Mouse (Mus musculus) midbrain, embryonic 15.5 days (tissue): ENCODE data around the gene Arhgap23. TPM values are rescaled to one million over a fixed set of nuclear protein-coding genes. Genes with fewer than 3 reads are reported as not detected.

Source experiments
- ATAC-seq: fragments of 200-750 bp; cut with Nextera tagmentation; replicated peaks from 2 replicates; pipeline ENCODE4 v1.8.0; 2017; ENCODE audit warnings: moderate TSS enrichment
- H3K27ac ChIP-seq: fragments of 300-500 bp; sonication (generic); 2 replicates; pipeline ENCODE4 v1.5.1; 2015; ENCODE audit warnings: mild to moderate bottlenecking, inconsistent platforms
- H3K27me3 ChIP-seq: fragments of 300-500 bp; sonication (generic); replicated peaks from 2 replicates; pipeline ENCODE4 v1.6.1; 2015; ENCODE audit warnings: inconsistent platforms
- H3K36me3 ChIP-seq: fragments of 300-500 bp; sonication (generic); replicated peaks from 2 replicates; pipeline ENCODE4 v1.6.1; 2015; ENCODE audit warnings: inconsistent platforms
- H3K4me1 ChIP-seq: fragments of 300-500 bp; sonication (generic); 2 replicates; pipeline ENCODE4 v1.6.1; 2015; ENCODE audit warnings: inconsistent platforms
- H3K4me2 ChIP-seq: fragments of 300-500 bp; sonication (generic); 2 replicates; pipeline ENCODE4 v1.6.1; 2015; ENCODE audit warnings: inconsistent platforms, mild to moderate bottlenecking, moderate library complexity
- H3K4me3 ChIP-seq: fragments of 300-500 bp; sonication (generic); 2 replicates; pipeline ENCODE4 v1.5.1; 2015; ENCODE audit warnings: mild to moderate bottlenecking, inconsistent platforms
- H3K9ac ChIP-seq: fragments of 300-500 bp; sonication (generic); 2 replicates; pipeline ENCODE4 v1.6.1; 2015; ENCODE audit warnings: mild to moderate bottlenecking, inconsistent platforms
- H3K9me3 ChIP-seq: fragments of 300-500 bp; sonication (generic); 2 replicates; pipeline ENCODE4 v1.6.1; 2016; ENCODE audit warnings: inconsistent platforms
- WGBS: fragments of 180-500 bp; shearing (Covaris S2); methylation state at CpG from one replicate; pipeline ENCODE4 v1.1.7; 2015; ENCODE audit warnings: mixed read lengths; 5-methylcytosine and 5-hydroxymethylcytosine counted together
- polyA plus RNA-seq: library from polyadenylated mRNA; unstranded; fragments of >200 nt; fragmentation: Nextera tagmentation; extraction: Ambion mirVana; gene quantifications from 2 replicates; pipeline ENCODE4 v1.2.1, GENCODE M21; 2015

Arhgap23 gene
- polyA plus RNA-seq, 1 experiment from 2014 or later = 10.9 TPM

DNA sequence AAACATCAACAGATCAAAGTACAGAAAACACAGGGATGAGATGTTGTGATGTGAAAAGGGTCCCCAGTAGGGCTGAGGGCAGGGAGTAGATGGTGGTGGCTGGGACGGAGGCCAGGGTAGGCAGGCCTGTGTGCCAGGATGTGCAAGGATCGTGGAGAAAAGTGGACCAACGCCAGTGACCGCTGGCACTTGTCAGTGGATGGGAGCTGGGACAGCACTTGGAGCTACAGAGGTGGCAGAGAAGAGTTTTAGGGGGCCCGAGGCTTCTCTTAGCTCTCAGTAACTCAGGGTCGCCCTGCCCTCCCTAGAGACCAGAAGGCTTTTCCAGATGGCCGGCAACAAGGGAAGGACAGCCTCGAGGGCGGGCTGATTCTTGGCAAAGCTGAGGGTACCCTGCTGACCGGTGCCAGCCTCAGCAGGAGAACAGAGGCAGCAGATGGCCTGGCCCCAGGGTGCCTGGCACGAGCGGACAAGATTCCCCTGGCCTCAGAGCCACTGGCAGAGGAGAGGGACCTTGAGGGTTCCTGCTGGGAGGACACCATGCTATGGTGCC lies 127.9 kb downstream of the Arhgap23 start:
- ATAC-seq = no peak
- Histone ChIP-seq H3K4me1 (peaks cover 51% of the 10 kb centered on the region), H3K9ac (no peak overlapping the region)

DNA sequence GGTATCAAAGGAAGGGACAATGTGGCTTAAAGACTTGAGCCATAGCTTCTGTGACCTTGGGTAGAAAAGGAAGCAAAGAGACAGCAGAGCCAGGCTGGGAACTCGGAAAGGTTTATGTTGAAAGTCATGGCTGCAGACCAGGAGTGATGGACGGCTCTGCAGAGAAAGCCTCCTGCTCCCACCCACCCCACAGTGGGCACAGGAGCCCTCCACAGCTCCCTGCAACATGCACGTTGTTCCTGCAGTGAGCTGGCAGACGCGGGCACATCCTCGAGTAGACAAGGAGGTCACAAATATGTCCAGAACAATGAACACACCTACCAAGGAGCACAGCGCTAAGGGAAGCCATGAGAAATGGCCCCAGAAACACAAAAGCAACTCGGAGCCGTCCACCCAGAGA lies 128.6 kb downstream of the Arhgap23 start:
- no peak overlapping the region for H3K4me3 ChIP-seq
- H3K27me3 ChIP-seq = no peaks in the 10 kb centered on the region; the same call in 1 of the 2 replicates
- no peak overlapping the region for H3K4me2 ChIP-seq
- peaks cover 51% of the 10 kb centered on the region for H3K4me1 ChIP-seq
- no peaks in the 10 kb centered on the region for H3K36me3 ChIP-seq
- H3K27ac ChIP-seq = no peak overlapping the region; the same call in 1 of the 2 replicates
- 83% methylated on average over 9 of the region's 9 CpGs for WGBS
- ATAC-seq = no peak
- no peaks in the 10 kb centered on the region for H3K9me3 ChIP-seq
- no peak overlapping the region for H3K9ac ChIP-seq

More for the DNA sequence above, 127.9 kb downstream of the Arhgap23 start:
- peak overlapping the region; percentile 10; the same call in 1 of the 2 replicates for H3K27ac ChIP-seq
- no peaks in the 10 kb centered on the region for H3K36me3 ChIP-seq
- H3K4me2 ChIP-seq = no peak overlapping the region
- no peak overlapping the region for H3K4me3 ChIP-seq
- no peaks in the 10 kb centered on the region; the same call in 1 of the 2 replicates for H3K27me3 ChIP-seq
- no peaks in the 10 kb centered on the region for H3K9me3 ChIP-seq
- WGBS = 48% methylated on average over 12 of the region's 12 CpGs

DNA sequence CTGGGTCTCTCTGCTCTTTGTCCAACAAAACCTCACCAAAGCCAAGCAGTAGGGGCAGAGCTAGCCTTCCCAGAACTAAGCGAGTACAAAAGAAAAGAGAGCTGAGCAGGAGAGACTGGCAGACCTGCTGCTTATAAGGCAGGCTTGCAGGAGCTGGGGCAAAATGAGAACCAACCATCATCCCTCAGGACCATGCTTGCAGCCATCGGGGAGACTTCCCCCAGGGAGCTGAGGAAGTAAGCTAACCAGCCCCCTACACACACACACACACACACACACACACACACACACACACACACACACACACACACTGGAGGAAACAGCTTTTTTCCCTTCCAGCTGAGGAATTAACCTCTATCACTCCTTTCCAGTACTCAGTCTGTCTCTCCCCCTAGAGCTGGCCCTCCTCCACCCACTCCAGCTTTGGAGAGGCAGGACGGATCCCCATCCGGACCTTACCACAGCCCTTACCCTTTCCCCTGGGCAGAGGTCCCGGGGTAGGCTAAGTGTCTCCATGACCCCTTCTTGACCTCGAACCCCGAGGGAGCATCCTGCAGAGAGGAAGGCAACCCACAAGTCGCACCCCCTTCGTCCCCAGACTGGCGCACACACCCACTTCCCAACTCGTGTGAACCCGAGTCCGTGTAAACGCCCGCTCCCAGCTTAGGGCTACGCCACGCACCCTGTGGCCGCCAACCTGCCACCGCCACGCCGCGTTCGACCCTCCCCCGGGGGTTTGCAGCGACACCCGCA lies 130.7 kb downstream of the Arhgap23 start:
- H3K9ac ChIP-seq = 0 out of 2 replicates have a peak overlapping the region, but pooled peaks have one; percentile 15
- no peaks in the 10 kb centered on the region for H3K36me3 ChIP-seq
- H3K4me3 ChIP-seq = peak overlapping the region; percentile 39
- peak overlapping the region; percentile 73 for H3K4me2 ChIP-seq
- no peak overlapping the region for H3K27ac ChIP-seq
- no peaks in the 10 kb centered on the region for H3K9me3 ChIP-seq
- no peaks in the 10 kb centered on the region; the same call in 1 of the 2 replicates for H3K27me3 ChIP-seq
- ATAC-seq = no peak
- 6% methylated on average over 26 of the region's 26 CpGs for WGBS
- peaks cover 38% of the 10 kb centered on the region for H3K4me1 ChIP-seq

DNA sequence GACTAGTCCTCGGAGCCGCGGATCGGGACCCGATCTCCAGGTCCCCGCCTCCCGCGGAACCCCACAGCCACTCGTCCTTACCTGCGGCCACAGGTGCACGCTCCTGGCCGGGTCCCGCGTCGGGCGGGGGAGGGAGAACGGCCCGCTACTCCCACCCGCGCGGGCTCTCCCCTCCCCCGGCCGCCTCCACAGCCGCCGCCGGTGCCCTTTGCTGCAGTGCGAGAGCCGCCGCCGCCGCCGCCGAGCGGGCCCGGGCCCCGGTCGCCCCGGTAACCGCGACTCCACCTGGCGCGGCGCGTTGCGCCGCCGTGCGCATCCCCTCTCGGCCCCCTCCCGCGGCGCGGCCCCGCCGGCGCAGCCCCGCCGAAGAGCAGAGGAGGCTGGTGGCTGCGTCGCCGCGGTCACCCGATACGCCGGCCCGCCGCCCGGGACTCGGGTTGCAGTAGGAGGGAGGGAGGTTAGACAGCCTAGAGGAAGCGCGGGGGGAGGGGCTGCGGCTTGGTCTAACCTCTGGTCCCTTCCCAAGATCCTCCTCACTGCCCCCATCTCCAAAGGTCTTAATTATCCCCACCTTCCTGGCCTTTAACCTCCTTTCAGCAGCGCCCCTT lies 131.6 kb downstream of the Arhgap23 start:
- H3K27ac ChIP-seq = no peak overlapping the region
- H3K4me2 ChIP-seq = peak overlapping the region; percentile 73
- peak; percentile 38 for ATAC-seq
- peaks cover 44% of the 10 kb centered on the region for H3K4me1 ChIP-seq
- H3K4me3 ChIP-seq = peak overlapping the region; percentile 39
- peak overlapping the region; percentile 37 for H3K9ac ChIP-seq
- WGBS = 2% methylated on average over 39 of the region's 73 CpGs
- peaks cover 5% of the 10 kb centered on the region; the same call in 1 of the 2 replicates for H3K27me3 ChIP-seq
- no peaks in the 10 kb centered on the region for H3K36me3 ChIP-seq
- no peaks in the 10 kb centered on the region for H3K9me3 ChIP-seq

DNA sequence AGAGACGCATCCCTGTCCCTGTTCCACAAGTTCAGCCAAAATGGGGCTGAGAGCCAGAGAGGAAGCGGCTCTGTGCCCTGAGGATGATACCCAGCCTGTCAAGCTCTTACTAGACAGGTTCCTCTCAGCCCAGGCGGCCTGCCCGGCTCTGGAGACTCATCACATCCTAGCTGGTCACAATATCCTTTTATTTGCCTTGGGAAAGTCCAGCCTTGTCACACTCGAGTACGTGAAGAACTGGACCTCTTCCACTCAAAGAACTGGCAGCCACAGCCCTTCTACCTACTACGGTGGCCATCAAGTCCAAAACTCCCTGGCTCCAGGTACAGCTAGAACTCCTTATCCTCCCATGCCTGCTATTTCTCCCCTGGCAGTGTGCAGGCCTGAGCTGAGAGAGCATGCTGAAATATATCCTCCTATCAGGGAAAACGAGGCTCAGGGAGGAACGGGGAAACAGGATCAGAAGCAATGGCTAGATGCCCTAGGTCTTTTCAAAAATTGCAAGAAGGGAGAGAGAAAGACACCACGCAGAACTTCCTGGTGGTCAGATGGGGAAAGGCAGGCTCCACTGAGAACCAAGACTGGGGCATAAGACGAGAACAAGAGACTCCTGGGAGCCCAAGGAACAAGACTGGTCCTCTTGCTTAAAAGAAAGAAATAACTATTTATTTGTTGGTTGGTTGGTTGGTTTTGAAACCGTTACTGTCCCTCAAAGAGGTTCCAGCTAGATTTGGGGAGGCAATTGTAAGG lies 132.8 kb downstream of the Arhgap23 start:
- Histone ChIP-seq H3K27ac (no peak overlapping the region), H3K4me3 (no peak overlapping the region)

DNA sequence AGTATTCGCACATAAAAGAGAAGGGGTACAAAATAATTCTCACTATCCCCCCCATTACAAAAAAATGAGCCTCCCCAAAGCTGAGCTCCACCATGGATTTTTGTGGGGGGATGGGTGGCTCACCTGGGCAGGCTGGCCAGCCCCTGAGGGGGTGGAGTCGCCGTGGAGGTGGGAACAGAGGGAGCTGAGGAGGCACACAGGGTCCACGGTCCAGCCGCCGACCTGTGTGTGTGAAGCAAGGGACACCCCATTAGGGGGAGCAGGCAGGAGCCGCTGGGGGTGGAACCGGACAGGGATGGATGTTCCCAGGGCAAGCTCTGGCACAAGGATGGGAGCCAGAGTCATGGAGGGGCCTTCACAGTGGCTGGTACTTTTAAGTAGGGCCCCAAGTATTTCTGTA lies 133.4 kb downstream of the Arhgap23 start:
- no peak for ATAC-seq
- H3K4me1 ChIP-seq = peaks cover 46% of the 10 kb centered on the region
- H3K9ac ChIP-seq = no peak overlapping the region

More for the DNA sequence above, 132.8 kb downstream of the Arhgap23 start:
- no peak for ATAC-seq
- Histone ChIP-seq H3K27me3 (peaks cover 5% of the 10 kb centered on the region; the same call in 1 of the 2 replicates), H3K4me1 (peaks cover 45% of the 10 kb centered on the region), H3K9me3 (no peaks in the 10 kb centered on the region), H3K4me2 (no peak overlapping the region), H3K36me3 (no peaks in the 10 kb centered on the region), H3K9ac (no peak overlapping the region)
- WGBS = 66% methylated on average over 12 of the region's 12 CpGs

More for the DNA sequence above, 133.4 kb downstream of the Arhgap23 start:
- Histone ChIP-seq H3K27ac (no peak overlapping the region), H3K9me3 (no peaks in the 10 kb centered on the region), H3K4me3 (no peak overlapping the region), H3K4me2 (no peak overlapping the region), H3K36me3 (no peaks in the 10 kb centered on the region), H3K27me3 (peaks cover 5% of the 10 kb centered on the region; the same call in 1 of the 2 replicates)
- WGBS = 55% methylated on average over 8 of the region's 8 CpGs

Other genes with a start within 250 kb of the Arhgap23 start
- gene Kpnb1, start 227.7 kb upstream of the Arhgap23 start, polyA plus RNA-seq = 33.8 and 34.6 TPM in 2 replicates
- 144 and 161 TPM in 2 replicates for gene Npepps, start 134.9 kb upstream of the Arhgap23 start, polyA plus RNA-seq
- gene Mrpl45, start 99.8 kb upstream of the Arhgap23 start, polyA plus RNA-seq = 33.1 and 38.1 TPM in 2 replicates
- gene Gpr179, start 63.5 kb upstream of the Arhgap23 start, polyA plus RNA-seq = 0.70 and 0.98 TPM in 2 replicates
- gene Socs7, start 53.0 kb upstream of the Arhgap23 start, polyA plus RNA-seq = 10.6 and 10.8 TPM in 2 replicates
- 1.3 and 1.6 TPM in 2 replicates for gene 4933428G20Rik, start 84.8 kb downstream of the Arhgap23 start, polyA plus RNA-seq
- 13.2 and 13.9 TPM in 2 replicates for gene Srcin1, start 160.7 kb downstream of the Arhgap23 start, polyA plus RNA-seq
- gene Epop, start 214.2 kb downstream of the Arhgap23 start, polyA plus RNA-seq = 1.9 and 2.5 TPM in 2 replicates
- 3.9 and 4.4 TPM in 2 replicates for gene Mllt6, start 247.9 kb downstream of the Arhgap23 start, polyA plus RNA-seq